Mouse (Mus musculus) heart, adult 9 months (tissue): ENCODE data around the gene Thumpd2.

Experiments
- DNase-seq, 2 experiments: peaks; one replicate each; pipeline ENCODE4 v3.0.0; 2022; ENCODE audit warnings: low spot score in 2 of 2

Gene Thumpd2

GRCm38 (mm10) chr17:81032957-81033356 lies 31.9 kb downstream of the Thumpd2 start:
- DNase-seq: no peak

GRCm38 (mm10) chr17:81031830-81032442 lies 32.9 kb downstream of the Thumpd2 start:
- DNase-seq: no peak

- DNase-seq: no peak
These were observed 37.6 kb downstream of the Thumpd2 start for GRCm38 (mm10) chr17:81027331-81027730.

- DNase-seq: no peak
These were observed 47.8 kb downstream of the Thumpd2 start for GRCm38 (mm10) chr17:81017132-81017531.

- DNase-seq: peak; percentile 20 to 33
These were observed 49.0 kb downstream of the Thumpd2 start for GRCm38 (mm10) chr17:81015814-81016447.

- DNase-seq: no peak
These were observed 53.8 kb downstream of the Thumpd2 start for GRCm38 (mm10) chr17:81010844-81011685.

- DNase-seq: no peak
These were observed 54.7 kb downstream of the Thumpd2 start for GRCm38 (mm10) chr17:81010199-81010598.

GRCm38 (mm10) chr17:81009112-81009511 lies 55.8 kb downstream of the Thumpd2 start:
- no peak for DNase-seq

- DNase-seq: no peak
These were observed 59.6 kb downstream of the Thumpd2 start for GRCm38 (mm10) chr17:81005292-81005691.

GRCm38 (mm10) chr17:81004454-81004853 lies 60.4 kb downstream of the Thumpd2 start:
- DNase-seq: no peak

GRCm38 (mm10) chr17:81002130-81002529 lies 62.8 kb downstream of the Thumpd2 start:
- DNase-seq: no peak

- no peak for DNase-seq
These were observed 63.2 kb downstream of the Thumpd2 start for GRCm38 (mm10) chr17:81001647-81002046.

GRCm38 (mm10) chr17:81001010-81001409 lies 63.9 kb downstream of the Thumpd2 start:
- no peak for DNase-seq

- no peak for DNase-seq
These were observed 65.9 kb downstream of the Thumpd2 start for GRCm38 (mm10) chr17:80998958-80999357.

GRCm38 (mm10) chr17:80997226-80997625 lies 67.7 kb downstream of the Thumpd2 start:
- no peak for DNase-seq

GRCm38 (mm10) chr17:80991535-80992127 lies 73.3 kb downstream of the Thumpd2 start:
- no peak for DNase-seq

GRCm38 (mm10) chr17:80982976-80983375 lies 81.9 kb downstream of the Thumpd2 start:
- no peak for DNase-seq

GRCm38 (mm10) chr17:80982412-80982787 lies 82.5 kb downstream of the Thumpd2 start:
- DNase-seq: peak; percentile 36 to 72

- no peak for DNase-seq
These were observed 83.0 kb downstream of the Thumpd2 start for GRCm38 (mm10) chr17:80981721-80982411.

- DNase-seq: no peak
These were observed 84.8 kb downstream of the Thumpd2 start for GRCm38 (mm10) chr17:80980096-80980495.

GRCm38 (mm10) chr17:80977245-80977644 lies 87.6 kb downstream of the Thumpd2 start:
- no peak for DNase-seq
